Mouse (Mus musculus): ENCODE measurements around the gene Kcnk18.

- no peak for TF ChIP-seq POLR2A (IDR thresholded peaks at IDR 0.05; ENCODE audit: low read depth, low read length)
- TF ChIP-seq CTCF (IDR thresholded peaks at IDR 0.05; ENCODE audit: extremely low read depth, insufficient read length, insufficient replicate concordance, low read depth, low read length) = no peak
Measured at GRCm38 (mm10) chr19:59241987-59242386, 23.0 kb downstream of the Kcnk18 start.

Measured in small intestine, adult 2 months (tissue).